Mouse (Mus musculus) lung, postnatal 0 days (tissue): Measurements from ENCODE around the gene Gm11492.

Source experiments
- CTCF ChIP-seq: IDR thresholded peaks from 2 replicates; pipeline ENCODE4 v1.5.1; 2016; ENCODE audit warnings: antibody characterized with exemption, mild to moderate bottlenecking
- EP300 ChIP-seq: IDR thresholded peaks from 2 replicates; pipeline ENCODE4 v1.6.1; 2016; ENCODE audit warnings: antibody characterized with exemption, mild to moderate bottlenecking, control low read depth

DNA sequence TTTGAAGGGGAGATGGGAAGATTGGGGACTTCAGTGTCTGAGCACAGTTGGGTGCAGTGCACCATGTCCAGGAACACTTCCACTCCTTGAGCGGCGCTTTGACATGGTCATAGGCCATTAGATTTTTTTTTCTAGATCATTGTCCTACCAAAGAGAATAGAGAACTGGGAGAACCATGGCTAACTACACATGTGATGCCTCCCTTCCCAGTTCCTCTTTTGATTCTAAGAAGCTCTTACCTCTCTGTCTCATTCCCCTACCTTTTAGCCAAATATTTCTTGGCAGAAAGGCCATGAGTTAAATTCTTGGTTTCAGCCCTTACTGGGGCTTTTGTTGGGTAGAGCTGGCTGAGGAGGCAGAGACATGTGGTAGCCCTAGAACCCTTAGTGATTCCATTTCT is 37.1 kb downstream of the Gm11492 start:
- TF ChIP-seq CTCF = no peak
- no peak for TF ChIP-seq EP300
